Comparison of ENCODE assay signal across 8 mouse cellular contexts in genomic region chr16:18235389-18236065, GRCm38 (mm10). TPM values are rescaled to one million over a fixed set of nuclear protein-coding genes. Genes with fewer than 3 reads are reported as not detected.
DNase-seq lines count a peak whose midpoint lies in the region; ATAC-seq lines count a peak whose summit lies in the region.

No protein-coding gene starts in this region.

- peak; percentile 67 for DNase-seq in layer of hippocampus, adult 11-12 months (ENCODE audit: low spot score)
- DNase-seq in layer of hippocampus, adult 9-10 months (ENCODE audit: low spot score): no peak
- DNase-seq in cerebellum, postnatal 25 days: peak; percentile 82 to 83
- DNase-seq in gastrocnemius, postnatal 14 days: peak; percentile 72
- DNase-seq in left cerebral cortex, postnatal 4 days: peak; percentile 73
- DNase-seq in right cerebral cortex, postnatal 25 days: peak; percentile 70

- ATAC-seq in inflammation-experienced regulatory T-cells, adult 6 months: peak; percentile 26
- ATAC-seq in megakaryocyte-erythroid progenitor cell, adult 5-6 weeks (replicated peaks; ENCODE audit: low FRiP score, low TSS enrichment, poor library complexity, severe bottlenecking): peak; percentile 27; the same call in 1 of the 2 replicates

- intact Hi-C loops in gastrocnemius, postnatal 14 days (cut with DNase I; ENCODE audit: low total_unique reads): no loop called here
- intact Hi-C loops in left cerebral cortex, postnatal 4 days (cut with DNase I): no loop called here

RNA-seq across cellular contexts. Expression of gene Zdhhc8, which starts 0.6 kb away (rescaled TPM):
- total RNA-seq in gastrocnemius, postnatal 14 days (2021): 10 to 100 TPM; 20.3 to 21.7 TPM
- polyA plus RNA-seq in inflammation-experienced regulatory T-cells, adult 6 months (2017; shearing (Covaris generic)): 1 to 10 TPM in 2 of 3 experiments, under 1 TPM in 1; 0.67 to 1.7 (median 1.5) TPM
- 10 to 100 TPM; 53.8 to 54.4 TPM for total RNA-seq in left cerebral cortex, postnatal 4 days (2021)
- total RNA-seq in megakaryocyte-erythroid progenitor cell, adult 5-6 weeks (2014; fragmentation: Nextera tagmentation): 3.1 and 4.8 TPM in 2 replicates
- 0.56 and 4.5 TPM in 2 replicates for total RNA-seq in megakaryocyte-erythroid progenitor cell, adult 5-6 weeks (2017)

RNA-seq across cellular contexts. Expression of gene Trmt2a, which starts 13.0 kb away (rescaled TPM):
- total RNA-seq in gastrocnemius, postnatal 14 days (2021): 10 to 100 TPM; 12.1 to 12.7 TPM
- polyA plus RNA-seq in inflammation-experienced regulatory T-cells, adult 6 months (2017; shearing (Covaris generic)): 10 to 100 TPM; 31.1 to 45.8 (median 38.5) TPM
- total RNA-seq in left cerebral cortex, postnatal 4 days (2021): 10 to 100 TPM; 59.3 to 62.3 TPM
- 162 and 237 TPM in 2 replicates for total RNA-seq in megakaryocyte-erythroid progenitor cell, adult 5-6 weeks (2014; fragmentation: Nextera tagmentation)
- total RNA-seq in megakaryocyte-erythroid progenitor cell, adult 5-6 weeks (2017): 56.6 and 73.7 TPM in 2 replicates

RNA-seq across cellular contexts. Expression of gene Ranbp1, which starts 13.0 kb away (rescaled TPM):
- 10 to 100 TPM; 28.7 to 42.6 TPM for total RNA-seq in gastrocnemius, postnatal 14 days (2021)
- 100 to 1,000 TPM; 141 to 268 (median 158) TPM for polyA plus RNA-seq in inflammation-experienced regulatory T-cells, adult 6 months (2017; shearing (Covaris generic))
- total RNA-seq in left cerebral cortex, postnatal 4 days (2021): 100 to 1,000 TPM; 158 to 160 TPM
- total RNA-seq in megakaryocyte-erythroid progenitor cell, adult 5-6 weeks (2014; fragmentation: Nextera tagmentation): 485 and 544 TPM in 2 replicates
- total RNA-seq in megakaryocyte-erythroid progenitor cell, adult 5-6 weeks (2017): 572 and 765 TPM in 2 replicates

RNA-seq across cellular contexts. Expression of gene Ccdc188, which starts 17.8 kb away (rescaled TPM):
- not detected for total RNA-seq in gastrocnemius, postnatal 14 days (2021)
- polyA plus RNA-seq in inflammation-experienced regulatory T-cells, adult 6 months (2017; shearing (Covaris generic)): not detected
- not detected for total RNA-seq in left cerebral cortex, postnatal 4 days (2021)
- not detected in 2 replicates for total RNA-seq in megakaryocyte-erythroid progenitor cell, adult 5-6 weeks (2014; fragmentation: Nextera tagmentation)
- total RNA-seq in megakaryocyte-erythroid progenitor cell, adult 5-6 weeks (2017): not detected in 2 replicates

RNA-seq across cellular contexts. Expression of gene Gm49776, which starts 22.6 kb away (rescaled TPM):
- not detected for total RNA-seq in gastrocnemius, postnatal 14 days (2021)
- not detected for polyA plus RNA-seq in inflammation-experienced regulatory T-cells, adult 6 months (2017; shearing (Covaris generic))
- total RNA-seq in left cerebral cortex, postnatal 4 days (2021): not detected
- total RNA-seq in megakaryocyte-erythroid progenitor cell, adult 5-6 weeks (2014; fragmentation: Nextera tagmentation): not detected in 2 replicates
- 0.47 TPM in 1 of 2 replicates, not detected in the other for total RNA-seq in megakaryocyte-erythroid progenitor cell, adult 5-6 weeks (2017)

Comparison
In these comparisons a context has a peak if more than half of its experiments do, and no peak if none do; other contexts are left out.
1. RNA of gene Trmt2a, which starts 13.0 kb away (total RNA-seq): 56.6 to 237 TPM in megakaryocyte-erythroid progenitor cell, adult 5-6 weeks and 59.3 to 62.3 TPM in left cerebral cortex, postnatal 4 days; 12.1 to 12.7 TPM in gastrocnemius, postnatal 14 days; every median in the first group is over 4 times any median in the second.